Mouse (Mus musculus) lung, postnatal 14 days (tissue): ENCODE results near the gene Cdc34b.
A peak's percentile ranks its signal among the peaks of the same experiment; 100 is the strongest.
"Not testable (repeated sequence)": the region's sequence is repeated elsewhere in the genome, so short reads cannot be mapped to it uniquely, and the experiment has no call there.

Experiments used
- DNase-seq: peaks from one replicate; pipeline ENCODE4 v3.0.0; 2021

The Cdc34b gene

GRCm38 (mm10) chr11:94741732-94742272 lies at the start of gene Cdc34b:
Cdc34b (plus strand) TSS chr11:94741782.
- DNase-seq: no peak

GRCm38 (mm10) chr11:94692502-94692901 lies 49.1 kb upstream of the Cdc34b start:
- DNase-seq: not testable (repeated sequence)

GRCm38 (mm10) chr11:94695508-94695907 lies 46.1 kb upstream of the Cdc34b start:
- DNase-seq: no peak

DNA sequence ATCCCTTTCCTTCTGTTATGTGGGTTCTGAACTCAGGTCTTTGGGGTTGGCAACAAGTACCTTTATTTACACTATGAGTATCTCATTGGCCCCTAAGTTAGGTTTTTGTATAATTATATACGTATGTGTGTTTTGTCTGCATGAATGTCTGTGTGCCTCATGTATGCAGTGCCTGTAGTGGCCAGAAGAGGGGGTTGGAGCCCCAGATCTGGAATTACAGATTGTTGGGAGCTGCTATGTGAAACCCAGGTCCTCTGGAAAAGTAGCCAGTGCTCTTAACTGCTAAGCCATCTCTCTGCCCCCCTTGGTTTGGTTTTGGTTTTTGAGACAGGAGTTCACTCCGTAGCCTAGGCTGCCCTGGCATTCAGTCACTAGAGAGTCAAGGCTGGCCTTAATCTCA lies 44.4 kb upstream of the Cdc34b start:
- no peak for DNase-seq

DNA sequence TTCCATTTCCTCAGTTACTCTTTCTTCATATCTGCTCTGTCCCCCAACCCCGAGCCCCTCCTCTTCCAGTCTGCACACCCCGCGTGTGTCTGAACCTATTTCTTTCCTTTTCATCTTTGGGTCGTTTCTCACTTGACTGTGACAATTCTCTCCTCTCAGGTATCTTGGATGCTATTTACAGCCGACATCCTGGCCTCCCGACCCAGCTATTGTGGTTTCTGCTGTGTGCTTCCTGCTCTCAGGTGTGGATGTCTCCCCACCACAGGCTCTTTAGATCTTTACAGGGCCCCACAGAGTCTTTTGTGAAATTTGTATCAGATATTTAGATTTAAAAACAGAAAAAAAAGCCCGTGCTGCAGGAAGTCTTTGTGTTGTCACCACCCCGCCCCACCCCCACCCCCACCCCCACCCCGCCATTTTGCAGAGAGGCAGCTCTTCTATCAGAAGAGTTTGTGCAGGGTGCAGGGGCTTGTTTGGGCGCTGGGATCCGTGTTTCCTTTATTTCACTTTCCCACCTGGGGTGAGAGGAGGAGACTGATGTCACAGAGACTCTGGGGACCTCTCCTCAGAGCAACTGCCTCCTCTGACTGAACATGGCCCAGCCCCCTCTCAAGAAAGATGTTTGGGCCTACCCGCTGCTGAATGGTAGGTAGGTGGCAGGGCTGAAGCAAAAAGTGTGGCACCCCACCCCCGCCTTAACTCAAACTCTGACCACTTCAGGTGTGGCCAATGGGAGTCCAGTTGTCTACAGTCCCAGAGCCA lies 43.7 kb upstream of the Cdc34b start:
- DNase-seq: no peak

GRCm38 (mm10) chr11:94699399-94699798 lies 42.2 kb upstream of the Cdc34b start:
- no peak for DNase-seq

DNA sequence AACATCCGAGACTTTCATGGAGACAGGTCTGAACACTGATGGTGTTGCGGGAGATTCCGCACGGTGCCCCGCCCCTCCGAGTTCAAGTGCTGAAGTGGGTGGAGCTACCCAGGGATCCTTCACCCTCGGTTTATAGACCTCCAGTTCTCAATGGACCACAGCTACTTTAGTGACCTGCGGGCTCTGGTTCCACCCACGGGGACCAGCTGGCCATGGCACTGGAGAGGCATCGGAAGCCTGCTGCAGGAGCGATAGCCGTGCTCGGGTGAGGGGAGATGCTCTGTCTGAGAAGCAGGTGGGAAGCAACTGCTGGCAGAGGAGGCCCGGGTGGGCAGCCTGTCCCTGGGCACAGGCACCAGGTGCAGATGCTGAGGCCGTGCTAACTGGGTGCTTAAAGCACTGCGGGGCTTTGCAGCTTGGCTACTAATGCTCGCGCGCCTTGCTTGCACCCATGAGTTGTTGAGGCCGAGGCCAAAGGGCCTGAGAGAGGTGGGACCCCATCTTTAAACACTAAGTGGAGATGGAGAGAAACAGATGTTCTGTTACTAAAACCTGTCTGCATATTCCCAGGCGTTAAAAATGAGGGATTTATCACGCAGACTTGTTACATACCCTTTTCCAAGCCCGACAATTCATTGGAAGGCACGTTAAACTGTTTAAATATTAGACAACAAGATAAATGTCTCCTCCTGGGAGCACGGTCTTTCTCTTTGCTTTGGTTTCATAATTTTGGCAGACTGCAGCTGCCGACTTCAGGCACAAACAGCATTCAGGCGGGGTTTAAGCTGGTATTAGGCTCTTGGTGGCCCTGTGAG lies 40.0 kb upstream of the Cdc34b start:
- no peak for DNase-seq

GRCm38 (mm10) chr11:94702216-94702610 lies 39.4 kb upstream of the Cdc34b start:
- no peak for DNase-seq

DNA sequence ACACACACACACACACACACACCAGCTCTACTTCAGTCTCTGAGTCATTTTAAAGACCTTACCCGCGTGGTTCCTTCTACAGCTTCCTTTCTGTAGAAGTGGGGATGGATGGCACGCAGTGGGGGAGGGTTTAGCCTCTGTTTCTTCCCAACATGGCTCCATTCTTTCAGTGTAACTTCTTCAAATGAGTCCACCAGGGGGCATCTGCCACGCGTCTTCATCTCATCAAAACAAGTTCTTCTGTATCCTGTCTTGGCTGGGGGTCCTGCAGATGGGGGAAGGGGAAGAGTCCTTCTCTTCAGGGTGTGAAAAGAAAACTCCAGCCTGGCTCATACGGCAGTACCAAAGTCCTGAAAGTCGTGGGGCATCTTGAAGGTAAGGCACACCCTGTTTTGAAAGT lies 37.6 kb upstream of the Cdc34b start:
- no peak for DNase-seq

- no peak for DNase-seq
Observed at GRCm38 (mm10) chr11:94704472-94704871, 37.1 kb upstream of the Cdc34b start, which contains the start of gene Gm11541. Gm11541 (minus strand) TSS chr11:94704499.

DNA sequence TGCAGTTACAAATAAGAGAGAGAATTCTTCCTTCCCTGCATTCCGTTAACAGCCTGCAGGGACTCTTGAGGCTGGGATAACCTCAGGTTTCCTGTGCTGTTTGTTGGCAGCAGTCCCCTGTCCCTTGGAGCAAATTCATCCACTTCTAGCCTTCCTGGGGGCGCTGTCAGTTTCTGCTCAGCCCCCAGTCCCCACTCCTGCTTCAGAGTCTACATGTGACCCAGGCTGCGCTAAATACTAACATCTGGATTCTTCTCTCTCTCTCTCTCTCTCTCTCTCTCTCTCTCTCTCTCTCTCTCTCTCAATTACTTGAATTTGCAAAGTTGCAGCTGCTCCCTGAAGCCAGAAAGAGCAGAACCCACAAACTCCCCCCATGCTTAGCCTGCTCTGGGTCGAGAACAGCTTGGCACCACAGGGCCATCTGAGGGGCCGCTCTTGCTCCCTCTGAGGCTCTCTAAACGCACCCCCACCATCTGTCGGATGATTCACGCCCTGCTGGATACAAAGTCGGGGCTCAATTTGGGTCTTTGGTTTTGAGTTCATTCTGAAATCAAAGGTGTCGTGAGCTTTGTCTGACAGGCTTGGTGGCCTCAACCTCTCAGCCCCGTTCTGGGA lies 28.2 kb upstream of the Cdc34b start:
- no peak for DNase-seq

GRCm38 (mm10) chr11:94715622-94716021 lies 26.0 kb upstream of the Cdc34b start:
- no peak for DNase-seq

- DNase-seq: peak; percentile 61
Observed at GRCm38 (mm10) chr11:94716754-94717153, 24.8 kb upstream of the Cdc34b start.

DNA sequence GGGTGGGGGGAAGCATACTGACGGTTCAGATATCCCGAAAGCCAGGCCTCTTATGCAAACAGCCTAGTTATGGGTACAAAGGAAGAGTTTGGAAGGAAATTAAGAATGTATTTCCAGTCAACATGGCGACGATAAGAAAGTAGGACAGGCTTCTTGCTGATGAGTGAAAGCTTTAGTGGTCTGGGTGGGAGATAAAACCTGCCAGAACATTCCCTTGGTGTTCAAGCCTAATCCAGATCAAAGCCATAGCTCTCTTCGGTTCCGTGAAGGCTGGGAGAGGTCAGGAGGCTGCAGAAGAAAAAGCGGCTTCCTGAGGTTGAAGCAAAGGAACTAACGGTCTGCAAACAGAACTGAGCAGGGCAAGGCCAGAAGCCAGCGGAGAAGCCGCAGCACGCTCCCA lies 24.3 kb upstream of the Cdc34b start:
- no peak for DNase-seq

DNA sequence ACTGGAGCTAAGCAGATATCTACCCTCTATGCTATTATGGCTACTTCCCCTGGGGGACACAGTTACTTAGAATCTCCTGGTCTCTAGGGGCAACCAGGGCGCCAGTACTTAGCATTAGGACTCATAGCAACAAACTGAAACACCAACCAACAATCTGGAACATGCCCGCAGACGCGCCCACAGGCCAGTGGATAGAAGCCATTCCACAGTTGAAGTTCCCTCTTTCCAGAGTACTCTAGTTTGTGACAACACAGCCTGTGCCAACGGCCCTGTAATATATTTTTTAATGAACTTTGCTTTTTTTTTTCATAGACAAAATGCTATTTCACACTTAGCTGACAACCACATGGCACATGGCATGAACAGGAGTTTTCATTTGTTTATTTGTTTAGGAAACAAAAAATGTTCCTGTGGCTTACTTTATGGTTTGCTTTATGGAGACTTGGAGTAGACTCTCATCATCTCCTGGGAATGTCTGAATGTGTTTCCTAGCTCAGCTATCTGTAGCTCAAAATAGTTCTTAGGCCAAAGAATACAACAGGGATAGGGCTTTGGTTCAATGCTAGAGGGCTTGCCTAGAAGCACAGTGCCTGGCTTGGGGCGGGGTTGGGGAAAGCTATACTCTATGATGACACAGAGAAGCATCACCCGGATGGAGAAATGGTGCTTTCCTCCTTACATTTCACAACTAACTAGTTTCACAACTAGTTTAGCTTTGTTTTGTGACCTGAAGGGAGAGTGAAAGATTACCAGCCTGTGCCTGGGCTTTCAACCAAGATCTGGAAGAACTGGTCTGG lies 23.3 kb upstream of the Cdc34b start:
- DNase-seq: no peak

- DNase-seq: no peak
Observed at GRCm38 (mm10) chr11:94719216-94719615, 22.4 kb upstream of the Cdc34b start.

DNA sequence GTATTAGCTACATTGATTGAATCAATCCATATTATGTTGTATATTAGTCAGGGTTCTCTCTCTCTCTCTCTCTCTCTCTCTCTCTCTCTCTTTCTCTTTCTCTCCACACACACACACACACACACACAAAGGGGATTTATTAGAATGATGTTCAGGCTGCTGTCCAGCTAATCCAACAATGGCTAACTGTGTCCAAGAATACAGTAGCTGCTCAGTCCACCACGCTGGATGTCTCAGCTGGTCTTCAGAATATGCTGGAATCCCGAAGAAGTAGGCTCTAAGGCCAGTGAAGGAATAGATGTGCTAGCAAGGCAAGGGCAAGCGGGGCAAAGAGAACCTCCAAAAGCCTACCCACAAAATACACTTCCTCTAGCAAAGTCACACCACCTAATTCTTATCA lies 14.3 kb upstream of the Cdc34b start:
- DNase-seq: no peak

GRCm38 (mm10) chr11:94728545-94728944 lies 13.0 kb upstream of the Cdc34b start:
- DNase-seq: no peak

GRCm38 (mm10) chr11:94729565-94729964 lies 12.0 kb upstream of the Cdc34b start:
- no peak for DNase-seq

DNA sequence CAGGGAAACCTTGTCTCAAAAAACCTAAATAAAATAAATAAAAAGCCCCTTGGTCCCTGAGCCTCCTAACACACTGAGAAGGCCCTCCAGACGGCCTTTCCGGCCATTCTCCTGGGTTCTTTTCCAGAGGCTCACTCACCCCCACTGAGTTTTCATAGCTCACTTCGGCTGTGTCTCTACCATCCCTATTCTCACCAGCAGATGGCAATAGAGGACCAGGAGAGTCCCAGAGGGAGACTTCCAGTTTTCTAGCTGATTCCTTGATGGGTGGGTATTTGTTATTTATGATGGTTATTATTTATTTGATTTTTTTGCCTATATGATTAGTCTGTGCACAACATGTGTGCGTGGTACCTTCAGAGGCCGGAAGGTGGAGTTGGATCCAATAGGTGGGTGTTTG lies 11.3 kb upstream of the Cdc34b start:
- peak; percentile 81 for DNase-seq

- no peak for DNase-seq
Observed at GRCm38 (mm10) chr11:94731229-94731628, 10.4 kb upstream of the Cdc34b start.

GRCm38 (mm10) chr11:94732773-94733172 lies 8.8 kb upstream of the Cdc34b start:
- peak; percentile 34 for DNase-seq

DNA sequence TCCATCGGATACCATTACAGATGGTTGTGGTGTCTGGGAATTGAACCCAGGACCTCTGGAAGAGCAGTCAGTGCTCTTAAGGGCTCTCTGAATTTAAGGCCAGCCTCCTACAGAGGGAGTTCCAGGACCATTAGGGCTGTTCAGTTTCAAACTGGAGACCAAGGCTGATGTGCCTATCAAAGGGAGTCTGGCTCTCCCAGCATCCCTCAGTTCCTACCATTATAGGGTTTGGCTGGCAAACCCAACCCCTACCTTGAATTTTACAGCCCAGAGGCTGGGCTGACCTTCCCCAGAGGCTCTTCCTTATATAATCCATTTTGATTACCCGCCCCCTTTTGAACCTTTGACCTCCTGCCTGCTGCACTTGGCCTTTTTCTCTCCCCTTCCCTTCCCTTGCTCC lies 5.8 kb upstream of the Cdc34b start:
- DNase-seq: no peak
